Mouse (Mus musculus): ENCODE data around the gene Tex2.

DNA sequence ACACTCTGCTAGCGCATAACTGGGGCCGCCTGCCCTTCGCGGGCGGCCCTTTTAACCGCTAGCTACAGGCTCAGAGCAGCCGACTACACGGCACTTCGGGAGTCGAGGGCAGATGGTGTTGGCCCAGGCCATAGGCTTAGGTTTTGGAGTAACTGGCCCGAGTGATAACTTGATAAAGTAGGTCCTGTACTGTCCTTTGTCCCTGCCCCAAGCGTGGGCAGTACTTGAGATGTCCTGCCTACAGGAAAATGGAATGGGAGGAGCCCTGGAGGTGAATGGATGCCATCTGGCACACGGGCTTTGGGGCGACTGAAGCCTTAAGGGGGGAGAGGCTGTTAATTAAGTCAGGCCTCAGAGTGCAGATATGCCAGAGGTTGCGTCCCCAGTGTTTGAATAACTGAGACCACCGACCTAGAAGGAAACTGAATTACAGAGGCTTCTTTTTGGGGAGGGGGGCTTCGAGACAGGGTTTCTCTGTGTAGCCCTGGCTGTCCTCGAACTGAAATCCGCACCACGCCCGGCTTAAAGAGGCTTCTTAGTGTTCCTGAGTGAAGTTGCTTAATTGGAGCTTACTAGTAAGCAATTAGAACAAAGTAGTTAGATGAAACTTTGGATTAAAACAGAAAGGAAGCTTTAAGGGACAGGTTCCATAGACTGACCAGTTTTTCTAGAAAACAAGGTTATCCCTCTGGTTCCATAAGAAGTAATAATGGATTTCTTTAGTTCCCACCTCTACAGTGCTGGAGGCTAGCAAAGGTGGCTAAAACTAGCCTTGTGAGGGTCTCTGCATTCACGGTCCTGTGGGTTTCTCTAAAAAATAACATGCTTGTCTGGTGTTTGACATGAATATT is 111.7 kb downstream of the Tex2 start:
- TF ChIP-seq POLR2A (IDR thresholded peaks at IDR 0.05; ENCODE audit: insufficient read depth, low read depth, low read length), result no peak
- no peak for TF ChIP-seq CTCF (IDR thresholded peaks at IDR 0.05; ENCODE audit: insufficient read depth, low read depth, low read length)

Data from olfactory bulb, adult 2 months (tissue).